Mouse (Mus musculus): Measurements from ENCODE around the gene Rnf223.
"Not testable (repeated sequence)": the region's sequence is repeated elsewhere in the genome, so short reads cannot be mapped to it uniquely, and the experiment has no call there.

Rnf223 gene

DNA sequence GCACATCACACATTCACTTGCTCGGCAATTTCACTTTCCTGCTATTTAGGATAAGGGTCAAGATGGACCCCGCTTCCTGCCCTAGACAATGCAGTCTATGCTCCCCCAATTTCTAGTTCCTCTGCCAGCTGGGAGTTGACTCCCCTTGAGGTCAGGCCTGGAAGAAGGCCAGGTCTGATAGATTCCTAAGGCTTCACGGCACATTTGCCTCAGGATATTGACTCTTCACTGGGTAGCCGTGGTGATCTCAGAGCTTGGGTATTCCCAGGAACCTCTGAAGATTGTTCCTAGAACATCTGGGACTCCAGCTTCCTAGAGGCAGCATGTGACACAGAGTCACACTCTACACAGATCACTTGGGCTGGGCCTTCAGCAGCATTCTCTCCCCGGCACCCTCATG lies 1.6 kb upstream of the Rnf223 start:
- no peak for DNase-seq (ENCODE audit: low read depth in 1 of 2, low spot score in 2 of 2)

DNA sequence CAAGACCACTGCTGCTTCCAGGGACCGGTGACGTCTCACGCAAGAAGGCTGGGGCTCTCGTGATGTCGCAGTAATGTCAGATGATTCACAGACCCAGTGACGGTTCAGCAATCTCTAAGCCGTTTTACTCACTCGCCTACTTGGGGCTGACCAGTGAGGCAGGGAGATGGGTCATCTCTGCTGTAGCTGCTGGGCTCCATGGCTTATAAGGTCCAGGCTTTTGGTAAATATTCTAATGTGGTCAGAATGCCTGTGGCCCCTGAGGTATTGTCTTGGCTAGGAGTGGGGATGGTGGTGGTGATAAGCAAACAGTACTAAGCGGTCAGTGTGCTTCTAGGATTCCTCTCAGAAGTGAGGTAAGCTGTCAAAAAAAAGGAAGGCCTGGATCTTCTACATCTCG lies 627 bp downstream of the Rnf223 start:
- DNase-seq (ENCODE audit: low read depth in 1 of 2, low spot score in 2 of 2): no peak

- no peak for DNase-seq (ENCODE audit: low read depth in 1 of 2, low spot score in 2 of 2)
Measured at GRCm38 (mm10) chr4:156133334-156133733, 3.0 kb downstream of the Rnf223 start.

GRCm38 (mm10) chr4:156133943-156134605 lies 3.8 kb downstream of the Rnf223 start:
- DNase-seq (ENCODE audit: low read depth in 1 of 2, low spot score in 2 of 2): no peak

DNA sequence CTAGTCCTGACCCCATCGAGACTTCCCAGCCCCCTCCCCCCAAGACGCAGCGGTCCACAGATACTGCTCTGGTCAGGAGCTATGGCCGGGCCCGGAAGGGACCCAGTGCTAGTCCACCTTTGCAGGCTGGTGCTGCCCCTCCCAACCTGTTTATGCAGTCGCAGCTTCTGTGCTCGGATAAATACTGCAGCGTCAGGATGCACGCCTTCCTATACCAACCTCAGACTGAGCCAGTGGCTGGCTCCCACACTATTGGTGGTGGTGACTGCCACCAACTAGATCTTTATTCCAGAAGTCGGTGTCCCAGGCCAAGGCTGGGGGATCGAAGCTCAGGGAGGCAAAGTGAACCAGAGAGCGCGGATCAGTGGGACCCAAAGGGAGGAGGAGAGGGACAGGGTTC lies 4.8 kb downstream of the Rnf223 start:
- no peak for DNase-seq (ENCODE audit: low read depth in 1 of 2, low spot score in 2 of 2)

GRCm38 (mm10) chr4:156135801-156136200 lies 5.5 kb downstream of the Rnf223 start:
- DNase-seq (ENCODE audit: low read depth in 1 of 2, low spot score in 2 of 2): no peak

DNA sequence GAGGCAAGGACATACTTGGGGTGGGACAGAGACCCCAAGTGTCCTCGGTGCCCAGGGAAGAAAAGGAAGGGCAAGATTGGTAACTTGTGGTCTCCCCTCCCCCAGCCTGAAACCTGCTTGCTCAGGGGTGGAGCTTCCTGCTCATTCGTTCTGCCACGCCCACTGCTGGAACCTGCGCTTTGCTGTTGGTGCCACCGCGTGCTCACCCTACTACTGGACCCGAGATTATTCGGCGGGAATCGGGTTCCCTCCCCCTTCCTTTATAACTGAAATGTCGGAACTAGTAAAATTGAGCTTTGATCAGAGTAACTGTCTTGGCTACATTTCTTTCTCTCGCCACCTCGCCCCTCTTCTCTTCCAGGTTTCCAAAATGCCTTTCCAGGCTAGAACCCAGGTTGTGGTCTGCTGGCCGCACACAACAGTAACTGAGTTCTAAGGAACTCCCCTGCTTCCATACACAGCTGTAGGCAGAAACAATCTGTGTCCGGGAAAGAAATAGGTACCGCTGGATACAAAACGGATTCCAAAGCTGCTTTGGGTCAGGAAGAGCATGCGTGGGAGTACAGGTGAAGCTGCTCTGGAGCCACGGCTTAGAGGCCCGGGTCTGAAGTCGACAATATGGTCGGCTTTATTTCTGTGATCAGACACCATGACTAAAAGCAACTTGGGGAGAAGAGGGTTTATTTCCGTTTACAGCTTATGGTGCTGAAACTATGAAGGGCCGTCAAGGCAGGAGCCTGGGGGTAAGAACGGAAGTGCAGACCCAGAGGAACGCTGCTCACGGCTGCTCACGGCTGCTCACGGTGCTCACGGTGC lies 6.2 kb downstream of the Rnf223 start:
- DNase-seq (ENCODE audit: low read depth in 1 of 2, low spot score in 2 of 2): no peak

DNA sequence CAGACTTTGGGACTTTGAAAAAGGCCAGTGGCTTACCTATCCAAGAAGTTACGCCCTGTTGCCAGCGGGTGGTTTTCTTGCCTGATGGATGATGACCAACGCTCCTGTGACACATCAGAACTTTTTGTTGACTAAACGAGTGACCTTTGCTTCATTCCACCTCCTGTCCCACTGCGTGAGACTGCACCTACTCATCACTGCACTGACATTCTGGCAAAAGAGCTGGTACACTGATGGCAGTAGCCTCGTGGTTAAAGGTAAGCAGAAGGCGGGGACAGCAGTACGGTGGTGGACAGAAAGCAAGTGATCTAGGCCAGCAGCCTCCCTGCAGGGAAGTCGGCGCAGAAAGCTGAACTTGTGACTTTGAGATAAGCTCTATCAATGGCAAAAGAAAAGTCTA lies 20.6 kb downstream of the Rnf223 start:
- DNase-seq (ENCODE audit: low read depth in 1 of 2, low spot score in 2 of 2): not testable (repeated sequence)

- no peak for DNase-seq (ENCODE audit: low read depth in 1 of 2, low spot score in 2 of 2)
Measured at GRCm38 (mm10) chr4:156154771-156155170, 24.5 kb downstream of the Rnf223 start.

GRCm38 (mm10) chr4:156166477-156166876 lies 36.2 kb downstream of the Rnf223 start:
- no peak for DNase-seq (ENCODE audit: low read depth in 1 of 2, low spot score in 2 of 2)

- DNase-seq (ENCODE audit: low read depth in 1 of 2, low spot score in 2 of 2): no peak
Measured at GRCm38 (mm10) chr4:156168611-156169010, 38.3 kb downstream of the Rnf223 start.

GRCm38 (mm10) chr4:156169129-156169528 lies 38.8 kb downstream of the Rnf223 start:
- no peak for DNase-seq (ENCODE audit: low read depth in 1 of 2, low spot score in 2 of 2)

DNA sequence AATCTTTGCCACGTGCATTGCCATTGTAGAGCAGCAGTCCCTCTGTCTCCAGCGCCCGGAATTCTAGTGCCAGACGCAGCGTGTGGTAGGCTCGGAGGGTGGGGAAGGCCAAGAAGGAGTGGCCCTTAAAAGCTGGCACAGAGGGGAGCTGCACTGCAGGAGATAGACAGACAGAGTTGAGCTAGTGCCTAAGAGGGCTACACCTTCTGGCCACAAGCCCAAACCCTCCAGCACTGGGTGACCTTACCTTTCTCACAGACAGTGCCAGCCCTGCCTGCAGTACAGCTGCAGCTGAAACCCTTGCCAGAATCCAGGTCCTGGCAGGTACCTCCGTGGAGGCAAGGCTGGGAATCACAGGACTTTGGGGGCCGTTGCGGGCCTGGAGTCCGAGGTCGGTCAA lies 41.5 kb downstream of the Rnf223 start:
- no peak for DNase-seq (ENCODE audit: low read depth in 1 of 2, low spot score in 2 of 2)

- no peak for DNase-seq (ENCODE audit: low read depth in 1 of 2, low spot score in 2 of 2)
Measured at GRCm38 (mm10) chr4:156177630-156178029, 47.3 kb downstream of the Rnf223 start.
